Comparison of ENCODE assay signal across 9 mouse cellular contexts in the genomic region with DNA sequence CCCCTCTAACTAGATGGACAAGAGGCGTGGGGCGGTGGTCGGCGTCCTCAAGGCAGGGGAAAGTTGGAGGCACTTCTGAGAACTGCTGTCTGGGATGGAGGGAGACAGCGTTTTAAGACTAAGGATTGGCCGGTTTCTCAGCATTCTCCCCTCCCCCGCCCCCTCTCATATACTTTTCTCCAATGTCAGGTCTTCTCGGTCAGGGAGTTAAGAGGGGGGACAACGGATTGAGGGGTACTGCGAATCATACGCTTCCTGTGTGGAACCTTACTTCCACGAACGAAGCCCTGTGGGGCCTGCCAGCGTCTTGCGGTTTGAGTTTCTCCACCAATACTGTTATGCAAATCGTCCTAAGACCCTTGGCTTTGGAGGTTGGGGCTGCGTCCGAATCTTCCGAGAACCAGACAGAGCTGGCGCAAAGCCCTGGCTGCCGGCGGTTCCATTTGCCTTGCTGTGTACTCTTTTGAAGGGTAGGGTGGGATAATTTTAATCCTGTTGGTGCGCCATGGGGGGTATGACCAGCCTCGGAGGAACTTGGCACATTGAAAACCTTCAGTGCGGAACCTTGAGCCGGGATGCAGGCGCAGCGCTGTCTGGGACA. TPM values are rescaled to one million over a fixed set of nuclear protein-coding genes. Genes with fewer than 3 reads are reported as not detected.
DNase-seq lines count a peak whose midpoint lies in the region; ATAC-seq and TF ChIP-seq lines count a peak whose summit lies in the region.
"Had no signal": no experiment of that assay in that cellular context is flagged by ENCODE, and none has a peak within 500 bp of the region (broad histone marks: within the 10 kb centered on the region; RNA-seq: fewer than 3 reads in every experiment).

No protein-coding gene starts in this region.

- peak overlapping the region; percentile 82 for H3K4me3 ChIP-seq in G1E (ENCODE audit: low read depth, low read length)
- peak overlapping the region; percentile 61 for H3K4me3 ChIP-seq in embryonic facial prominence, embryonic 13.5 days
- H3K4me3 ChIP-seq in heart, embryonic 16.5 days (ENCODE audit: low read length): peak overlapping the region; percentile 84

- H3K4me1 ChIP-seq in G1E (ENCODE audit: insufficient read depth, low read depth, low read length): peaks cover 23% of the 10 kb centered on the region
- H3K4me1 ChIP-seq in embryonic facial prominence, embryonic 13.5 days: peaks cover 25% of the 10 kb centered on the region
- H3K4me1 ChIP-seq in heart, embryonic 16.5 days (ENCODE audit: control insufficient read depth, insufficient read depth, low read length): peaks cover 5% of the 10 kb centered on the region; the same call in 1 of the 2 replicates

- WGBS in embryonic facial prominence, embryonic 13.5 days: under 1% methylated on average over 28 of the region's 28 CpGs
- WGBS in heart, embryonic 16.5 days: under 1% methylated on average over 28 of the region's 28 CpGs

- no peak for TF ChIP-seq CTCF in G1E (IDR thresholded peaks at IDR 0.05; ENCODE audit: low read depth, low read length)

- no peak for ATAC-seq in G1E (ENCODE audit: extremely low read depth, insufficient number of reproducible peaks, low FRiP score, poor library complexity, severe bottlenecking)
- ATAC-seq in embryonic facial prominence, embryonic 13.5 days (ENCODE audit: insufficient number of reproducible peaks, insufficient read depth, low FRiP score, low TSS enrichment, low read depth): no peak
- ATAC-seq in heart, embryonic 16.5 days (replicated peaks; ENCODE audit: extremely low read depth, insufficient read depth, low FRiP score): no peak
- ATAC-seq in megakaryocyte, adult 5-6 weeks (ENCODE audit: poor library complexity, severe bottlenecking): peak; percentile 33

- peak overlapping the region; percentile 69 for H3K9ac ChIP-seq in embryonic facial prominence, embryonic 13.5 days
- H3K9ac ChIP-seq in heart, embryonic 16.5 days (ENCODE audit: low read length): peak overlapping the region; percentile 79

- no peaks in the 10 kb centered on the region for H3K9me3 ChIP-seq in G1E (replicated peaks)
- no peaks in the 10 kb centered on the region for H3K9me3 ChIP-seq in embryonic facial prominence, embryonic 13.5 days
- no peaks in the 10 kb centered on the region for H3K9me3 ChIP-seq in heart, embryonic 16.5 days (replicated peaks; ENCODE audit: control insufficient read depth, low read length)

- peaks cover 39% of the 10 kb centered on the region for H3K27me3 ChIP-seq in G1E (ENCODE audit: insufficient read depth, low read length)
- peaks cover 25% of the 10 kb centered on the region for H3K27me3 ChIP-seq in embryonic facial prominence, embryonic 13.5 days
- H3K27me3 ChIP-seq in heart, embryonic 16.5 days (ENCODE audit: control insufficient read depth, insufficient read depth, low read length): peaks cover 2% of the 10 kb centered on the region; the same call in 1 of the 2 replicates

- DNase-seq in 3T3-L1 (ENCODE audit: low read depth, low spot score) (peak; percentile 65), G1E (ENCODE audit: low spot score) (no peak)
- DNase-seq in kidney, postnatal 14 days: peak; percentile 51
- peak; percentile 20 to 39 for DNase-seq in spleen, postnatal 10 days (ENCODE audit: low spot score in 2 of 2)
- DNase-seq in left cerebral cortex, adult 9 months (ENCODE audit: low spot score in 2 of 2): no peak

- no peaks in the 10 kb centered on the region for H3K36me3 ChIP-seq in G1E (replicated peaks)
- H3K36me3 ChIP-seq in embryonic facial prominence, embryonic 13.5 days: no peaks in the 10 kb centered on the region
- no peaks in the 10 kb centered on the region for H3K36me3 ChIP-seq in heart, embryonic 16.5 days (ENCODE audit: control insufficient read depth, insufficient read depth)

- peak overlapping the region; percentile 99 for H3K4me2 ChIP-seq in embryonic facial prominence, embryonic 13.5 days
- peak overlapping the region; percentile 100 for H3K4me2 ChIP-seq in heart, embryonic 16.5 days (ENCODE audit: low read depth, low read length)

- H3K27ac ChIP-seq in embryonic facial prominence, embryonic 13.5 days: no peak overlapping the region
- H3K27ac ChIP-seq in heart, embryonic 16.5 days (ENCODE audit: low read length): no peak overlapping the region

RNA-seq across cellular contexts. Expression of gene Aff1, which starts 1.0 kb away (rescaled TPM):
- total RNA-seq in G1E (2014; fragmentation: Nextera tagmentation) (109 and 152 TPM in 2 replicates), G1E (2017) (14.0 and 16.6 TPM in 2 replicates)
- 50.3 and 51.3 TPM in 2 replicates for polyA plus RNA-seq in G1E (2012)
- 5.2 and 5.5 TPM in 2 replicates for polyA plus RNA-seq in embryonic facial prominence, embryonic 13.5 days (2015; fragmentation: Nextera tagmentation; extraction: Ambion mirVana)
- 9.2 and 13.5 TPM in 2 replicates for polyA plus RNA-seq in heart, embryonic 16.5 days (2015; fragmentation: Nextera tagmentation; extraction: Ambion mirVana)
- total RNA-seq in megakaryocyte, adult 5-6 weeks (2015): 45.0 and 51.0 TPM in 2 replicates
- total RNA-seq in megakaryocyte, adult 5-6 weeks (2017): 16.3 and 29.0 TPM in 2 replicates

RNA-seq across cellular contexts. Expression of gene 1700016H13Rik, which starts 37.3 kb away (rescaled TPM):
- not detected in 2 replicates for total RNA-seq in G1E (2014; fragmentation: Nextera tagmentation)
- not detected in 2 replicates for total RNA-seq in G1E (2017)
- not detected in 2 replicates for polyA plus RNA-seq in G1E (2012)
- 0.30 and 0.41 TPM in 2 replicates for polyA plus RNA-seq in embryonic facial prominence, embryonic 13.5 days (2015; fragmentation: Nextera tagmentation; extraction: Ambion mirVana)
- polyA plus RNA-seq in heart, embryonic 16.5 days (2015; fragmentation: Nextera tagmentation; extraction: Ambion mirVana): 0.24 and 0.35 TPM in 2 replicates
- not detected in 2 replicates for total RNA-seq in megakaryocyte, adult 5-6 weeks (2015)
- not detected in 2 replicates for total RNA-seq in megakaryocyte, adult 5-6 weeks (2017)
- total RNA-seq: gastrocnemius, postnatal 4 days had no signal

Comparison
In these comparisons a context has a peak if more than half of its experiments do, and no peak if none do; other contexts are left out.
1. DNase-seq: peak in 3T3-L1 (single experiment), kidney, postnatal 14 days (single experiment) and spleen, postnatal 10 days (2 of 2); none in G1E (single experiment) and left cerebral cortex, adult 9 months (0 of 2).
2. Peak in every context shown above with its lines, with median percentiles within 50 percentile points of each other: H3K4me3 ChIP-seq.